Mouse (Mus musculus): ENCODE results near the gene Pdzd7.
A peak's percentile ranks its signal among the peaks of the same experiment; 100 is the strongest.

The Pdzd7 gene

GRCm38 (mm10) chr19:45030746-45031693 is 14.5 kb downstream of the Pdzd7 start:
- peak; percentile 89 for DNase-seq (ENCODE audit: low spot score)

DNA sequence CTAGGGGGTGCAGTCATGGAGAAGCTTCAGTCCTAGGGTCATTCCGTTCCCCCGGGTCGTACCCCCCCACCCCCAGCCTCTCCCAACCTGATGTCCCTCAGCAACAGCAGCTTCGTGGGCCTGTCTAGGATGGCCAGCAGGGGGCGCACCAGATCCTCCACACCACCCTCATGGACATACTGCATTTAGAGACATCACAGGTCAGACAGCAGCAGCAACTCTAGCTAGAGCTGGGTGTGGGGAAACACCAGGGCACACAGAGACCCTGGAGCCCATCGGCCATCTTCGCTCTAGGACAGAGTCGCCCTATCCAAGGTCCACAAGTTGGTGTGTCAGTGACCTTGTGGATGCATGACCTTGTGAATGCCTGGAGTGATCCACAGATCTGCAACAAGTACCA is 15.4 kb downstream of the Pdzd7 start:
- peak; percentile 59 for DNase-seq (ENCODE audit: low spot score)

GRCm38 (mm10) chr19:45029571-45029970 is 15.9 kb downstream of the Pdzd7 start:
- DNase-seq (ENCODE audit: low spot score) = no peak

DNA sequence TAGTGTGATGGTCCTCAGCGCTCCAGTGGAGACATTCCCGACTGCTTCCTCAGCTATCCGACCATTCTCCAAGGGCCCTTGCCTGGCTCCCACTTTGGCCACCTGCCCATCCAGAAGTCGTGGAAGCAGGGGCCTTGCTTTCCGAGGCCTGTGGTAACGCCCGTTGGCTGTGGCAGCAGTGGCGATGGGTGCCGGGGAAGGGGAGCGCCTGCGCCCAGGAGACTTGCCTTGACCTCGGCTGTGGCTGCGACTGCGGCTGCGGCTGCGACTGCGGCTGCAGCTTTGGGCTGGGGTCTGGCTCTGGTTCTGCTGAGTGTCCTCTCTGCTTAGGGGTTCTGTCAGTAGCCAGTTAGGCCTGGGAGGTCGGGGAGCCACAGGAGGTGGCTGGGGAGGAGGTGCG is 16.8 kb downstream of the Pdzd7 start:
- DNase-seq (ENCODE audit: low spot score) = no peak

GRCm38 (mm10) chr19:45027848-45028247 is 17.7 kb downstream of the Pdzd7 start:
- no peak for DNase-seq (ENCODE audit: low spot score)

DNA sequence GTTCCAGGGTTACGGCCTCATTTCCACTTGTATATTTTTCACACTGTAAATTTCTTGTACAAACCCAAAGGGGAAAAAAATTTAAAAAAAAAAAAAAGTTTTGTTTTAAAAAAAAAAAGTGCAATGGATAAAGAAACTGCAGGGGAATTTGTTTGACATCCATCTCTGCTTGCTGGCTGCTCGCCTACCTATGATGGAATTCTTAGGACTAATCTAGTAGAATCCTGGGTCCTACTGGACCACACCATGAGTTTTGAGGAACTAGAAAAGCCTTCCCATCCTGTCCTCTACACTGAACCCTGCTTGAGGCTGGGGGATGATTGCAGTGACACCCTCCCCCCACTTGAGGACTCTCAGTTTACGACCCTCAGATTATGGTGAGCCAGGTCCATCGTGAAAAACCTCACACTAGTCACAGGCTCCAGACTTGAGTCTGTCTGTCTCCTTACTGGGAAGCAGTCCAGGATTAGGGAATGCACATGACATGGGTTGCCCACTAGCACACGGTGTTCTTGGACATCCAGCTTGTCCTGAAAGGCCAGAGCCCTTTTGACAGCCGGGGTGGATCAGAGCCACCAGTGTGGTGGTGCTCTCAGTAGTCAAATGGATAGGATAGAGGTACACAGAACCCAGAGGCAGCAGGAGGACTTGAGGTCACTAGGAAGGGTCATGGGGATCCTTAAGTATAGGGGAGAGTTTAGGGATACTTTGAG is 18.4 kb downstream of the Pdzd7 start:
- DNase-seq (ENCODE audit: low spot score) = no peak

GRCm38 (mm10) chr19:45025937-45026568 is 19.5 kb downstream of the Pdzd7 start:
- no peak for DNase-seq (ENCODE audit: low spot score)

DNA sequence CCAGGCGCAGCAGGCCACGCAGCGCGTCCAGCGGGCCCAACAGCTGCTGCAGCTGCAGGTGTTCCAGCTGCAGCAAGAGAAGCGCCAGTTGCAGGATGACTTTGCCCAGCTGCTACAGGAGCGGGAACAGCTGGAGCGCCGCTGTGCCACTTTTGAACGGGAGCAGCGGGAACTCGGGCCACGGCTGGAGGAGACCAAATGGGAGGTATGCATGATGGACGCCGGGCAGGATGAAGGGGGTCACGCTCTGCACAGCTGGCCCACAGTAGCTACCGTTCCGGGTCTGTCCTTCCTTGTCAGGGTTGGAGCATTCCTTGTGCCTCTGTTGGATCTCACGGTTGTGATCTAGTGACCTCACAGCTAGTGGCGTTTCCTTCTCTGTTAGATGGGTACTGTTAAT is 20.7 kb downstream of the Pdzd7 start:
- no peak for DNase-seq (ENCODE audit: low spot score)

- no peak for DNase-seq (ENCODE audit: low spot score)
Measured at GRCm38 (mm10) chr19:45023993-45024392, 21.5 kb downstream of the Pdzd7 start.

DNA sequence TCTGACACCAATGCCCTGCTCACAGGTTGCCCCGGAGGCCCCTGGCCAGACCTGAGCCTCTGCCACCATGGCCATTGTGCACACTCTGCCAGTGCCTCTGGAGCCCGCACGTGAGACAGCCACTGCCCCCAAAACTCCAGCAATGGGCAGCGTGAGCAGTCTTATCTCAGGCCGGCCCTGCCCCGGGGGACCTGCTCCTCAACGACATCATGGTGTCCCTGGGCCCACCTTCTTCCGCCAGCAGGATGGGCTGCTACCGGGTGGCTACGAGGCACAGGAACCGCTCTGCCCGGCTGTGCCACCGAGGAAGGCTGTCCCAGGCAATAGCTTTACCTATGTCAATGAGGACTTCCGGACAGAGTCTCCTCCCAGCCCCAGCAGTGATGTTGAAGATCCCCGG is 24.2 kb downstream of the Pdzd7 start:
- no peak for DNase-seq (ENCODE audit: low spot score)

GRCm38 (mm10) chr19:45020348-45020747 is 25.2 kb downstream of the Pdzd7 start:
- DNase-seq (ENCODE audit: low spot score) = peak; percentile 43

DNA sequence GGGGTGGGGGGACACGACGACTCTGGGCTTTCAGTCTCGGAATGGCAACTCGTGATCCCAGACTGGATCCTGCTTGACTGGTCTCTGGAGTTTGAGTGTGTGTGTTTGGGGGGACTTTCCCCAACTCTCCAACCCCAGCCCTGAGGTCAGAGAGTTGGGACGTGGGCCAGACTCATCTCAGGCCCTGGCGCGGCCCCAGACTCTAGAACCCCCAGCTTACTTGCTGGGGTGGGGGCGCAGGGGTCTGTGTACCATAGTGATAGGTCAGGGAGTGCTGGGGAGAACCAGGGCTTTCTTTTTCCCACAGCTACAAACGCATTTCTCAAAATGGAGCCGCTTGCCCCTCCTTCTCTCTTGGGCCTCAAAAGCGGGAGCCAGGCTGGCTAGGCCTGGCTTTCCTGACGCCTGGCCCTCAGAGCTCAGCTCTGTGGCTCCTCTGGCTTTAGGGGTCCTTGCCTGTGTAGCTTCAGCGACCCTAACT is 27.1 kb downstream of the Pdzd7 start:
- no peak for DNase-seq (ENCODE audit: low spot score)

GRCm38 (mm10) chr19:45017909-45018308 is 27.6 kb downstream of the Pdzd7 start:
- peak; percentile 86 for DNase-seq (ENCODE audit: low spot score)

DNA sequence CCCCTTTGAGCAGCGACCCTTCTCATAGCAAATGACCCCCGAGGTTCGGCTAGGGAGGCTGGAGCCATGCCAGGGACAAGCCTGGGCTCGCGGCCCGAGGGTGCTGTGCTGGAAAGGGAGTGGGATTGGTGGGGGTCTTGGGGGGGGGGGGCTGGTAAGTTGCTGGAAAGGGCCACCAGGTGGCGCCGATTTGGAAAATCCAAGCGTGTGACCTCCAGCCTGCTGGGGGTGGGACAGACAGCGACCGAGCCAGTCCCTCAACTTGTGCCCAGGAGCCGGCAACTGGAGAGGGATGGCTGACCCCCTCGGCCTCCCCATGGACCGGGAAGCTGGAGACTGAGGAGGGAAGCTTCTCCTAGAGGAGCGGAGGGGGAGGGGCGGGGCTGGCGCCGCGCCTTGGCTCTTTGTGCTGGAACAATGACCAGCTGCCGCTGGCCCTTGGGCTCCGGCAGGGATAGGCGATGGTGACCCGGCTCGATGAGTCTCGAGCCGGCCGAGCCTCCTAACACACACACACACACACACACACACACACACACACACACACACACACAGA is 28.2 kb downstream of the Pdzd7 start:
- peak; percentile 79 for DNase-seq (ENCODE audit: low spot score)

GRCm38 (mm10) chr19:45016341-45017215 is 28.9 kb downstream of the Pdzd7 start:
- DNase-seq (ENCODE audit: low spot score) = peak; percentile 79

DNA sequence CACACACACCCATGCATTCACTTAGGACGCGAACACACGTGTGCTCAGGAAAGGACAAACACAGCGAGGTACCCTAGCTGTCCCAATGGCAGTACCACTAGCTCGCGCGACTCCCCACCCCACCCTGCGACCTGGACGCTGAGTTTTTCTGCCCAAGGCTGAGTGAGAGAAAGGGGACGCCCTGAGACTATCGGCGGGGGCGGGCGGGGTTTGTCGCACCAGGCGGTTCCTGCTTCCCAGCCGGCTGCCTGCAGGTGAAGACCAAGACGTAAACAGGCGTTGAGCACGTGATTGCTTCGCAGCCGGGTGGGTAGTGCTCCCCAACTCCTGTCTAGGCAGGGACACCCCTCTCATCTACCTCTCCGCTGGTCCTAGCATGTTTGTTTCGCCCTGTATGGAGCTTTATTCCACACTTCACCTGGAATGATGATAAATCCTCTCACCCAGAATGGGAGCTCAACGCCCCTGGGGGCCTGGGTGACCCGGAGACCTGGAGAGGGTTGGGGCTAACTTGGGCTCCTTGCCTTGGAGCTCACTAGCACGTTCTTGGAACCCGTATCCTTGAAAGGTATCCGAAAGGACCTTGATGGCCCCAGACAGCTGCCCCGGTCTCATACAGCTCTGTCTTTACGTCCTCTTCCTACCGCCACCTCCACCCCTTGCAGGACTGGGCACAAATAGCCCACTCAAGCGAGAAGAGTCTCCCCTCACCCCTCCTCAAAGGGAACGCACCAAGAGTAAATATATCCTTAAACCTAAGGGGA is 29.8 kb downstream of the Pdzd7 start:
- peak; percentile 65 for DNase-seq (ENCODE audit: low spot score)

GRCm38 (mm10) chr19:45014981-45015402 is 30.5 kb downstream of the Pdzd7 start:
- peak; percentile 63 for DNase-seq (ENCODE audit: low spot score)

DNA sequence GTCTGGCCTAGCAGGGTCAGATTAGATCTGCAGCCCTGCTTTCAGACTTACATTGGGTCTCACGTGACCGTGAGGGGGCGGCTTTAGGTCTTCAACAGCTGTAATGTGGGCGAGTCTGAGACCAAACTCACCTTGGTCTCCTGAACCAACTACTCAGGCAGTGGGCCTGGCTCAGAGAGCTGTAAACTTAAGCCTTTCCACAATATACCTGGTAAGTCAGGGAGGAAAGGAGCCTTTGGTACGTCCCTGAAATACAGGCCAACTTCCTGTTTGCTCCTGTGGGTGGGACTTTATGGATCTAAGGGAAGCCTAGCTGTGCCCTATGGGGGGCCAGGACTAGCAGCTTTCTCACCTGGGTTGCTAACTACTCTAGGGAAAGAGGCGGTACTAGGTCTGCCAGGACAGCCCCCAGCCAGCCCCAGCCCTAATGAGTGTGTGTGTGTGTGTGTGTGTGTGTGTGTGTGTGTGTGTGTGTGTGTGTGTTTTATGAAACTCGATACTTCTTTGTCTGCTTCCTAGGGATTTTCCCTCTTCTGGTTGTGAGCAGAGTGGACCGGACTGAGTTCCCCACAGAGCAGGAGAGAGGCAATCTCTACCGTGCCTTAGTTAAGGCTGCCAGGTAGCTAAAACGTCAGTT is 31.1 kb downstream of the Pdzd7 start, which contains the start of gene Lzts2:
TSS of gene Lzts2 (plus strand) at position 80 of the 637 bp plus-strand sequence.
- DNase-seq (ENCODE audit: low spot score) = peak; percentile 41

DNA sequence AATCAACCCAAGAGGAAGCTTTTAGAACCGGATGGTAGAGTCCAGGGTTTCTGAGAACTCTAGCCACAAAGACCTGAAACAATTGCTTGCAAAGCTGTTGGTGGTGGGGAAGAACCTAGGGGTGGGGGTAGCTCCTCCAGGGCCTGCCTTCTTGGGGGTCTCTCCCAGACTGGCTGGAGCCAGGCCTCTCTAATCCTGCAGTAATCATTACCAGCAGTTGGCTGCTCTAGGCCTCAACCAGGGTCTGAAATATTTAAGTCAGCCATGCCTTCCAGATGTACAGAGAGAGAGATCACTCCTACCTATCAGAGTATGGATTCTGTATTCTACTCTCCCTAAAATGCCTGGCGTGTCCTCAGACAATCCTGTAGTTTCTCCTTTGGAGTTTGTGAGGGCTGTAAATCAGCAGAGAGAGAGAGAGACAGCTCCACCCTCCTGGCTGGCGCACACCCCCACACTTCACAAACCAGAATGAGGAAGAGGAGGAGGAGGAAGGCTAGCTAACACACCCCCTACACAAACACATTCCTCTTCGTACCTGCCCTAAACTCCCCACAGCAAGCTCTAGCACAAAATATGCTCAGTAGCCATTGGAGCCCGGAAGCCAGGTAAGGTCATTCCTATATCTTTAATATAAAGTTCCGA is 31.8 kb downstream of the Pdzd7 start:
- no peak for DNase-seq (ENCODE audit: low spot score)
